Mouse (Mus musculus) megakaryocyte-erythroid progenitor cell, adult 5-6 weeks (primary cell): ENCODE measurements around the gene Nphp1. TPM values are rescaled to one million over a fixed set of nuclear protein-coding genes. Genes with fewer than 3 reads are reported as not detected.

Experiments
- ATAC-seq: replicated peaks from 2 replicates; pipeline ENCODE4 v1.8.0; 2016; ENCODE audit warnings: mild to moderate bottlenecking, inconsistent platforms; ENCODE audit not compliant: severe bottlenecking, poor library complexity, low FRiP score, low TSS enrichment
- total RNA-seq, 2 experiments: library from RNA; stranded (forward) in 1 of 2; stranded (reverse) in 1 of 2; fragments of 200-1000, 215-1000 nt in 1 of 2; fragments of >200 nt in 1 of 2; fragmentation: Nextera tagmentation in 1 of 2; gene quantifications; 2 replicates each; pipeline ENCODE4 v1.2.3; 2014 to 2017

The Nphp1 gene
- total RNA-seq (2014; fragmentation: Nextera tagmentation) (19.2 and 19.3 TPM in 2 replicates), total RNA-seq (2017) (24.4 and 26.4 TPM in 2 replicates)

- peak; percentile 80 for ATAC-seq
Measured at GRCm38 (mm10) chr2:127788440-127789116, at the start of gene Nphp1. Nphp1 (minus strand) TSS chr2:127788897.

GRCm38 (mm10) chr2:127832833-127833190 is 44.1 kb upstream of the Nphp1 start:
- ATAC-seq, result peak; percentile 72

GRCm38 (mm10) chr2:127832103-127832832 is 43.6 kb upstream of the Nphp1 start:
- ATAC-seq, result peak; percentile 9; the same call in 1 of the 2 replicates

- peak; percentile 98 for ATAC-seq
Measured at GRCm38 (mm10) chr2:127831401-127832102, 42.9 kb upstream of the Nphp1 start, which contains the start of gene Bub1. Bub1 (minus strand) TSS chr2:127831865.

GRCm38 (mm10) chr2:127791919-127792603 is 3.4 kb upstream of the Nphp1 start, which contains the start of gene Mtln:
Mtln (minus strand) TSS chr2:127792488.
- peak; percentile 97 for ATAC-seq

- no peak for ATAC-seq
Measured at GRCm38 (mm10) chr2:127789651-127790270, 1.1 kb upstream of the Nphp1 start.

- 0 out of 2 replicates have a peak, but pooled peaks have one; percentile 25 for ATAC-seq
Measured at GRCm38 (mm10) chr2:127789138-127789537, 441 bp upstream of the Nphp1 start.

GRCm38 (mm10) chr2:127787226-127787625 is 1.5 kb downstream of the Nphp1 start:
- no peak for ATAC-seq

GRCm38 (mm10) chr2:127778451-127778850 is 10.2 kb downstream of the Nphp1 start:
- ATAC-seq, result no peak

GRCm38 (mm10) chr2:127775013-127775412 is 13.7 kb downstream of the Nphp1 start:
- no peak for ATAC-seq

- no peak for ATAC-seq
Measured at GRCm38 (mm10) chr2:127774578-127774941, 14.1 kb downstream of the Nphp1 start.

- no peak for ATAC-seq
Measured at GRCm38 (mm10) chr2:127773938-127774577, 14.6 kb downstream of the Nphp1 start.

- ATAC-seq, result no peak
Measured at GRCm38 (mm10) chr2:127761587-127761986, 27.1 kb downstream of the Nphp1 start.

GRCm38 (mm10) chr2:127760429-127761000 is 28.2 kb downstream of the Nphp1 start:
- 0 out of 2 replicates have a peak, but pooled peaks have one; percentile 31 for ATAC-seq

GRCm38 (mm10) chr2:127760014-127760413 is 28.7 kb downstream of the Nphp1 start:
- ATAC-seq, result no peak

- ATAC-seq, result no peak
Measured at GRCm38 (mm10) chr2:127759157-127759880, 29.4 kb downstream of the Nphp1 start.

GRCm38 (mm10) chr2:127757171-127757570 is 31.5 kb downstream of the Nphp1 start:
- no peak for ATAC-seq

GRCm38 (mm10) chr2:127754113-127754512 is 34.6 kb downstream of the Nphp1 start:
- no peak for ATAC-seq
